Mouse (Mus musculus) CD4-positive, CD25-positive, alpha-beta regulatory T cell, adult 4 months (primary cell): ENCODE data around the gene Oprd1. TPM values are rescaled to one million over a fixed set of nuclear protein-coding genes. Genes with fewer than 3 reads are reported as not detected.

Experiments
- ATAC-seq: one replicate; pipeline ENCODE4 v1.8.0; 2017
- polyA plus RNA-seq, 2 experiments: library from polyadenylated mRNA; unstranded; fragments of 100-300 nt; shearing (Covaris generic); gene quantifications; one replicate each; pipeline ENCODE4 v1.2.1; 2017

The Oprd1 gene
- not detected for polyA plus RNA-seq

DNA sequence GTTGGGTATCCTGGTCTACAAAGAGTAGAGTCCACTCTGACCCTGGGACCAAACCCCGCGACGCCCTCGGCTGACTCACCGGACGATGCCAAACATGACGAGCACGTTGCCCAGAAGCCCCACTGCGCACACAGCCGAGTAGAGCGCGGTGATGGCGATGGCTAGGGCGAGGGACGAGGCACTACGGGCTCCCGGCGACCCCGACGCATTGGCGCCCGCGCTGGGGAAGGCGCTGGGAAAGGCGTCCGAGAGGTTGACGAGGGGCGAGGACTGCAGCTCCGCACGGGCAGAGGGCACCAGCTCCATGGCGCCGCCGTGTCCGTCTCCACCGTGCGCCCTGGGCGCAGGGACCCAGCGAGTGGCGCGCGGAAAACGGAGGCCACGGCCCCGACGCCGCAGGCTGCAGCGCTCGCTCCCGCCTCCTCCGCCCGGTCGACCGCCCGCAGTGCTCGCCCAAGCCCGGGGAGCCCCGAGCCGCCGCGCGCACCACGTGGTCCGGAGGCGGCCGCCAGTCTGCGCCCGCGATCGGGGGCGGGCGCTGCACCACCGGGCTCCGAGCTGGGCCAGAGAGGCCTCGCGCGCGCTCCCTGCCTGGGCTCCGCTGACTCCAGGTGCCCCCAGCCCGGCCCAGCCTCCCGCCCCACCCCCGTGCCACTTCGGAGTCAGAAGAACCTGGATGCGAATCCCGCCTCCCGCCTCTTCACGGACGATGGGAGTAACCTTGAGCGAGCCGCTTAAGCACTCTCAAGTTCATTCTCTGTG is at the start of gene Oprd1:
Gene Oprd1, minus strand, starts transcription at position 407 of the 762 bp plus-strand sequence.
- ATAC-seq, result no peak

DNA sequence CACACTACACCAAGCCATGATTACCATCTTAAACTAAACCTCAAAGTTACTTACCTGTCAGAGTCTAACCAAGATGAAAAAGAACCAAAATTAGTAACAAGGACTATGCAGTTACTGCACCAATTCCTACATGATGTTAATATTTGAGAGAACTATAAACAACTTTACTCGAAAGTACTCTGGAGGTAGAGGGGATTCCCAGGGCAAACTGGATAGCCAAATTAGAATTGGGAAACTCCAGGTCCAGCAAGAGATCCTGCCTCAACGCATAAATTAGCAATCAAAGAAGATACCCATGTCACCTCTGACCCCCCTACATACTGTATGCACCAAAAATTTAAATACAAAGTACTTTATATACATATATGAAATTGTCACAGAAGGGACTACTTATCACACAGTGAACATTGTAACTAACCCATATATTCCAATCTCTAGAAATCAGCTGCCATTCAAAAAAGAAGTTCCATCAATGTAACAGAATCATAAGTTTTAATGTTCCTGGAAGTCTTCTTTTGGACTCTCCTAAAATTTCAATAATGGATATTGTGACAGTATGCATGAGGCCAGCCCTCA is 43.6 kb upstream of the Oprd1 start:
- no peak for ATAC-seq

DNA sequence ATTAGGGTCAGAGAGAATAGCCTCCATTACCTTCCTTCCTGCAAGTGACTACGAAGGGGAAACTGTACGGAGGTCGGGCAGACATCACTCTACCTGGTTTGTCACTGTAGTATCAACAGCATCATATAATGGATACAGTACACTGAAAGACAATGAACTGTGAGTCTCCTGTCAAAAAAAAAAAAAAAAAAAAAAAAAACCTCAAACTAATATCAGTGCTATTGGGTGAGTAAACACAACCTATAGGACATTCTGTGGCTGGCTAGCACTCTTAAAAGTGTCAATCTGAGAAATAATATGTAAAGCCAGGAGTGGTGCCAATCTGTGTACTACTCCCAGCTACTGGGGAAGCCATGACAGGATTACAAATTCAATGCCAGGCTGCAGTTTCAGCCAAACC is 38.9 kb upstream of the Oprd1 start:
- ATAC-seq, result no peak

DNA sequence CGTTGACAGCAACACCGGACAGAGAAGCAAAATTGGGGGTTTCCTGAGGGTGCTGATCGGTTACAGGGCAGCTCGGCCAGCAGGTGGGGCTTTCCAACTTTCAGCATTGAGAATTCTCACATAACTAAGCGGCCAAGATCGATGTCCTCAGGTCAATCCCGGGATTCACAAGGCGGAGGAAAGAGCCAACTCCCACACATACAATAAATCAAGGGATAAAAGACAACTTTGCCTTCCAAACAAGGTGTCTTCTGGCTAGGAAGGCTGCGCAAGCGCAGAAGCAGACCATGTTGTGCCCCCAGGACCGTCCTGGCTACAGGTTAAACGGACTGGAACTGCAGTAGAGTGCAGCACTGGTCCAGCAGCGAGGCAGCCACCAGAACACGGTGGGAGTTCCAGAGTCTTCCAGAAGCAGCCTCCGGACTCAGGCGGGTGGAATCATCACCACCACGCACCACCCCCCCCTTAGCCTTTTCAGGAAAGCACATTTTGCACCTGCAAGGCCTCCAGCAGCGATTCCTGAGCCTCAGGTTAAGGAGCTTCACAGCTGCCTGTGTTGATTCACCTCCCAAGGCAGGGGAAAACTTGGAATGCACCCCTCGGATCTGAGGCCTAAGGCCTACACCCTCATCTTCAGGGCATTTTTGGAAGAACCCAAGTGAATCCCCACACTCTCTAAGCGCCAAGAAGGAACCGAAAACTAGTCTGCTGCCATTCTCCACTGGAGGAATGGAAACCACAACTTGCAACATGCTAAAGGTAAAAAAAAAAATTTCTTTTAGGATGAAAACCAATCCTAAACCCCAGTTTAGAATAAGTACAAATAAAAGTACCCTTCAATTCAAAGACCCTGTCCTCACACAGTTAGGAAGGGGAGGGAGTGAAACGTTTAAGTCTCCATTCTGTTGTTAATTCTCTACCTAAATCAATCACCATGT is 37.7 kb upstream of the Oprd1 start:
- ATAC-seq, result no peak

DNA sequence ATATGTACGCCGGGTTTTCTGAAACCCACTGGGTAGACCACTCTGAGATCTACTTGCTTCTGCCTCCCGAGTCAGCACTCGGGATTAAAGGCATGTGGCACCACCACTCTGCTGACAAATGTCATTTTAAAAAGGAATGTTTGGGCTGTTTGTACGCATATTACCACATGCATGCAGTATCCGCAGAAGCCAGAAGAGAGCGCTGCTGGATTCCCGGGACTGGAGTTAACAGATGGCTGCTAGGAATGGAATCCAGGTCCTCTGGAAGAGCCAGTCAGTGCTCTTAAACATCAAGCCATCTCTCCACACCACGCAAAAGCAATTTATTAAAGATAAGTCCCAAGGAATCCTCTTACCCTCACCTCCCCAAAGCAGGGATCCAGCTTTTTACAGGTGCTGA is 36.4 kb upstream of the Oprd1 start:
- ATAC-seq, result no peak

DNA sequence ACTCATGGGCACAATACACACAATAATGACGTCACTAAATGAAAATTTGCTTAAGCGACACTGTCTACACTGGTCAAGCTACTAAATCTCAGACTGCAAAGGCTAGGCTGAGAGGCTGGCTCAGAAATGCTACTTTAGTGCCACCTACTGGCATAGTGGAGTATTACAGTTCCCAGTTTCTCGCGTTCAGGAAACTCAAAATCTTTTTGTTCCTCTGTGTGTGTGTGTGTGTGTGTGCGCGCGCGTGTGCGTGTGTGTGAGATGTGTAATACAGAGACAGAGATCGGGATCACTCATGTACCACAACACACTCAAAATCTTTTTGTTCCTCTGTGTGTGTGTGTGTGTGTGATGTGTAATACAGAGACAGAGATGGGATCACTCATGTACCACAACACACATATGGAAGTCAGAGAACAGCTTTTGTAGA is 34.4 kb upstream of the Oprd1 start:
- peak; percentile 43 for ATAC-seq

DNA sequence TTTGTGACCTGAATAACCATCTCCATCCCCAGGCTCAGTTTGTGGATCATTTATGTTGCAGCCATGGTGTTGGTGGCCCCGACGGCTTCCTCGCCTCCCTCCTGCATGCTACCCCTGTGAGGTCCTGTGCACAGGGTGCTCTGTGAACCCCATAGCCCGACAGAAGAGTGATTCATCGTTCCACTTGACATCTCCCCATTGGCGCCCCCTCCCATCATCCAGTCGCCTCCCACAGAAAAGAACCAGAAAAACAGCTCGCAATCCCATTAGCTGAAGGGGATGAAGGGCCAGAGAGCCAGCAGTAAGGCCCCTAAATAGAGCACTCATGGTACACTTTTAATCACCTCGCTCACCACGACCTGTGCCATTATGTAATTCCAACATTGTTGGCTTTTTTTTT is 32.2 kb upstream of the Oprd1 start:
- ATAC-seq, result no peak

DNA sequence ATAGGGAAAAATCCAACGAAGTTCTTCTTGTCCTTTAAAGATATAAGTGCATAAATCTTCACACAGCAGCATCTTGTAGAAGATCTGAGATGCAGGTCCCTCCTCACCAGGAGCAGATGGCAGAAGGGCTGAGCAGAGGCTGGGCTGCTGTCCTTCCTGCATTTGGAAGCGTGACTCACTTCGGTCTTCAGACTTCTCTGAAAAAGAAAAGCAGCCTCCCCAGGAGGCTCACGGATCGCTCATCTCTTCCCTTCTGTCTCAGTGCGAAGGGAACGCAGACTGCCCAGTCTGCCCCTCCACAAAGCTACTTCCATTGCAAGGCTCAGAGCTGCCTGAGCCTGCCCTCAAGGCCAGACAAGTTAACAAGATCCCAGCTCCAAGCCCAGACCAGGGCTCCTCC is 26.6 kb upstream of the Oprd1 start:
- ATAC-seq, result no peak

DNA sequence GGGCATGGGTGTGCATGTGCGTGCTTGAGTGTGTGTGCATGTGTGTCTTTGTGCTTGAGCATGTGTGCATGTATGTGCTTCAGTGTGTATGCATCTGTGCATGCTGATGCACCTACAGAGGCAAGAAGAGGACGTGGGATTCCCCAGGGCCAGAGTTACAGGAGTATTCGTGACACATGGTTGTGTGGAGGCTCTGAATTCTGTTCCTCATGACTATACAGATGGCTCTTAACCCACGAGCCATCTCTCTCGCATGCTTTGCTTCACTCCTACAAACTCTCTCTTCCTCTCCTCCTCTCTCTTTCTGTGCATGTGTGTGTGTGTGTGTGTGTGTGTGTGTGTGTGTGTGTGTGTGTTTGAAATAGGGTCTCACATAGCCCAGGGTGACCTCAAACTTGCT is 25.5 kb upstream of the Oprd1 start:
- ATAC-seq, result no peak

DNA sequence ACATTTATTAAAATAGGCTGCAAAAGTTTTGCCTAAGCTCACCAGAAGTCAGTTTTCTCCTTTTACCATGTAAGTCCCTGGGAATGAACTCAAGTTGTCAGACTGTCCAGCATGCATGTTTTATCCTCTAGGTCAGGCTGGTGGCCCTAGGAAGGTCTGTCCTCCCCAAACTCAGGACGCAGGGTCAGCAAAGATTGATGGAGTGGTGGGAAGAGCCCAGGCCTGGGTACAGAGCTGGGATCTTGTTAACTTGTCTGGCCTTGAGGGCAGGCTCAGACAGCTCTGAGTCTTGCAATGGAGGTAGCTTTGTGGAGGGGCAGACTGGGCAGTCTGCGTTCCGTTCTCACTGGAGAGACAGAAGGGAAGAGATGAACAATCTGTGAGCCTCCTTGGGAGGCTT is 25.0 kb upstream of the Oprd1 start:
- no peak for ATAC-seq

DNA sequence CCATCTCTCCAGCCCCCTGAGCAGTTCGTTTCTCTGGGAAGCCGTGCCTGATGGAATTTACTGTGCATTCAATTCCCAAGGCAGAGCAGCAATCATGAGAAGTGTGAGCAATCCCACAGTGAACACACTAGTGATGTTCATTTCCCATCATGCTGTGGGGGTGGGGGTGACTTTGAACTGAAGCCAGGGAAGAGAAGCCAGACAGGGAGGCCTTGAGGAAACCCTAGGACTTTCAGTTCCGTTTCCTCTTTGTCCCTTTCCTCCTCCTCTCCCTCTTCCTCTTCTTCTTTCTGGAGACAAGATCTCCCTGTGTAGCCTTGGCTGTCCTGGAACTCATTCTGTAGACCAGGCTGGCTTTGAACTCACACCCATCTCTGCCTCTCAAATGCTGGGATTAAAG is 23.1 kb upstream of the Oprd1 start:
- no peak for ATAC-seq

DNA sequence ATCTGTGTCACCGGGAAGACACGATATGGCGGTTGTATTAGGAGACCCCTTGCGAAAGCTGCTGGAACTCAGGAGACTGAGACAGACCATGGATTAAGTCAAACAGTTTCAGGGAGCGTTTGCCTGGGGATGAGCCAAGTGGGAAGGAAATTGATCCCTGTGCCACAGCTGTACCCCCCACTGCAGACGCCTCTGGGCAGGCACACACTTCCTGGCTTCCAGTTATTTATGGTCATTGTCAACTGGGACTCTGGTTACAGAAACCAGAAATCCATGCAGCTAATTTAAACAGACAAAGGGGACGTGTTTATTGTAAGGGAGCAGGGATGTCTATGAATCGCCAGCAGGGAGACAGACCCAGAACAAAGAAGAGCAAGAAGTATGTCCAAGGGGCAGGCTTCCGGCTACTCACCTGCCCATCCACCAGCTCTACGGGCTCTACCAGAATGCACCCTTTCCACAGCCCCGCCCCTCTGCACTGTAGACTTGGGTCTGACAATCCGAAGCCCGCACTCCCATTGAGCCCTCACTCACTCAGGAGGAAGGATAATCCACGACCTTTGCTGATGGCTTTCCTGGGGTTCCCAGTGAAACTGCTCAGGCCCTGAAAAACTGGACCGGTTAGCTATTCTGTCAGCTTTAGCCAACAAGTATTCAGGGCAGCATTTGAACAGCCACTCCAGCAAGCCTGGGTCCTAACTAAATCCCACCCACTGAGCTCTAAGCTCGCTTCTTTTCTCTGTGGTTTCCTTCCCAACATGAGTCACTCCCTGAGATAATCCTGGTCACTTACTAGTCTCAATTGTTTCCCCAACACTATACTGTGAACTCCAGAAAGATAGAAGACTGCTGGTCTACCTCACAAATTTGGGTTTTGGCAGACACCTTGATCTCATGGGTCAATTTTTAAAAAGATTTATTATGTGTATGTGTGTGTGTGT is 22.3 kb upstream of the Oprd1 start:
- no peak for ATAC-seq

DNA sequence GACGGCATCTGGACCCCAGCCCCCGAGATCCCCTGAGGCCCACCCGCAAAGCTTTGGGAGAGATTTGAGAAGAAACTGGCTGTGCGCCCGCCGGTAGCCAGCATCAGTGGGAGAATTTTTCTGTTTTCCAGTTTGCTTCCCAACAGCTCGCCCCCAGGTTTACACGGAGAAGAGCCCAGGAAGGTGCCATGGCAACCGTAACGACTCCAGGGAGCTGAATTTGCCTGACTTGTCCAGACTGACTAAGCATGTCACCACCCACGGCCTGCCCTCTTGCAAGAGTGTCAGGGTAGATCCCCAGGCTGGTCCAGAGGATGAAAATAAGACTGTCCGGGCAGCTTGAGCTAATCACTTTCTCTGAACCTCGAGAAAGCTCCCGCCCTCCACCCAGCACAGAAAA is 21.4 kb upstream of the Oprd1 start:
- ATAC-seq, result no peak

DNA sequence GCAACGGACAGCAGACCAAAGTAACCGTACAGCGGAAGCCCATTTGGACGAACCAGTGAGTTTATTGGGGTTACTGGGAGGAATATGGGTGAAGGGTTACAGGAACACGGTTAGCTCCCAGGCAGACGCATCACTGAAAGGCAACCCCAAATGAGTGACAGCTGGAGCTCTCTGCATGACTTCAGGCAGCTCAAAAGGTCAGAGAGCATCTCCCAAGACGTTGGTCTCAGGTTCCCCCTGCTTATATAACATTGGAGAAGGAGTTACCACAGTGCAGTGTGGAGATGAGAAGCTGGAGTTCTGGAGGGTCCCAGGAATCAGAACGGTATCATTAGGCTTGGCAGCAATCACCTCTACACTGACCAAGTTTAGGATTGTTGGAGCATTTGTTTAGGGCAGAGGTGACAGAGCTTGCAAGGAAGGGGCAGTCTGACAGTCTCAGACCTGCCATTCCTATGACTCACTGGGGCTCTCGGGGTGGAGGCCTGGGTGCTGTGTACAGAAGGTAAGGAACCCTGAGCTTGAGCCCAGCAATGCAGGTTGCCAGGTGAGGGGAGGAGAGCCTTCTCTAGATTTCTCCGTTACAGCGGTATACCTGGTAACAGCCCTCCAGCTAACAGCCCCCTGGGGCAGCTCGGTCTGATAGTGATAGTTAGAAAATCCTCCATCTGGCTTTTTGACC is 12.8 kb upstream of the Oprd1 start:
- no peak for ATAC-seq

DNA sequence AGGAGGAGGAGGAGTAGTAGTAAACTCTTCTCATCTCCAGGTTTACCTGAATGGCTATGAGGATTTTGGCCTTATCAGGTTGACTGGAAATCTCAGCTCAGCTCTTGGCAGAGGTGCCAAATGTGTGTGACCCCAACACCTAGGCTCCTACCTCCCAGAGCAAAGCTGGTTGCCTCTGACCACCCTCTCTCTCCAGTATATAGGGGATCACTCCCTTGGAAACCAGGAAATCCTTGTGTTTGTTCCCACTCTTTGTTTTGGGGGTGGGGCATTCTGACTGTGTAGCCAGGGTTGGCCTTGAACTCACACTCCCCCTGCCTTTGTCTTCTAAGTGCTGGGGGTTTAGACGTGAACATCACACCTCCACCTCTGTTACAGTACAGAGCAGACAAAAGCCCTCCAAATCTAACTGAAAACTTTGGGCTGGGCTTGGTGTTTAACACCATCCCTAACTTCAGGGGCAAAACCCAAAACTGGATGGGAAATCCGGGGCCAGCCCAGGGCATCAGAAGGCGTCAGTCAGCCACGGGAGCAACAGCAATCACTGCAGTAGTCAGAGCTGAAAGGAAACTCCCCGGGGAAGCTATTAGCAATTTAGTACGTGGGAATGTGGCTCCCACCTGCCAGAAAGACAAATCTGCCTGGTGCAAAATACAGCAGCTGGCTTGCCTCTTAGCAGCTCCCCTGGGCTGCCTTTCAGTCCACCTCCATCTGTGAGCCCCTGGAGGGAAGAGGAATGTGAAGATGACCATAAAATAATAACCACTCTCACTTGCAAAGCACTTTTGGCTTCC is 10.8 kb upstream of the Oprd1 start:
- ATAC-seq, result no peak

DNA sequence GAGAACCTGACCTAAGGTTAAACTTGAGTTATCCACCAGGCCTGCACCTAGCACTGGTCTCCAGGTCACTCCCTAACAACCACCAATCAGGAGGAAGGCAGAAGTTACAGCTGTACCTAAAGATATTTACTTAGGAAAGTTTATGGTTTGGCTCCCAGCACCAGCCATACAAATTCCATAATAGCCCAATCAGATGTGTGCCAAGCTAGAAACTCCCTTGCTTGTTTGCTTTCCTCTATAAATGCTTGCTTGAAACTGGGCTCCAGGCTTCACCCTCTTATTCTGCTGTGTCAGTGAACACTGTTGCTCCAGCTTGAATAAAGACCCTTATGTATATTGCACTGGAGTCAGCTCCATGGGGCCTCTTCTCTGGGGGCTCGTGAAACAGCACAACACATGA is 7.4 kb upstream of the Oprd1 start:
- no peak for ATAC-seq

DNA sequence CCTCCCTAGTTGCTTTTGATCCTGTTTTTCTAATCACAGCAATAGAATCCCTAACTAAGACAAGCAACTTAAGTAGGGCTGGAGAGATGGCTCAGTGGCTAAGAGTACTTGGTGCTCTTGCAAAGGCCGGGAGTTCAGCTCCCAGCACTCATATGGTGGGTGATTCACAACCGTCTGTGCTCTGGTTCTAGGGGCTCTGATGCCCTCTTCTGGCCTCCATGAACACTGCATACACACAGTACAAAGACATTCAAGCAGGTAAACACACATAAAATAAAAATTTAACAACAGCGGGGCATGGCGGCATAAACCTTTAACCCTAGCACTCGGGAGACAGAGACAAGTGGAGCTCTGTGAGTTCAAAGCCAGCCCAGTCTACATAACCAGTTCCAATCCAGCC is 1.9 kb upstream of the Oprd1 start:
- ATAC-seq, result no peak

DNA sequence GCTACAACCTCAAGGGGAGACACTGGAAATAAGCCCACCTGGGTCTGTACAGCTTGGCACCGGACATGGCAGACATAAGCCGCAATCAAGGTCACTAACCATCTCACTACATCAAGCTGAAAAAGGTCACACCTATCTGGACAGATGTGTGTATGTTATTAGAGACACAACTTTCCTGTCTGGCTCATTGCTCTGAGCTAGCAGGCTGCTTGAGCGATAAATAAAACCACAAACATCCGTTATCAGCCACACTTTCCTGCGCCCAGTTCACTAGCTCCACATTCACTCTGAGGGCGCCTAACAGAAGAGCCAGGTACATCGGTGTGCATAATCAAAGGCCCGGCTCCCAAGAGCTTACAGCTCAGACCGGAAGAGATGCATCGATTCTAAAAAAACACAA is 806 bp upstream of the Oprd1 start:
- no peak for ATAC-seq

DNA sequence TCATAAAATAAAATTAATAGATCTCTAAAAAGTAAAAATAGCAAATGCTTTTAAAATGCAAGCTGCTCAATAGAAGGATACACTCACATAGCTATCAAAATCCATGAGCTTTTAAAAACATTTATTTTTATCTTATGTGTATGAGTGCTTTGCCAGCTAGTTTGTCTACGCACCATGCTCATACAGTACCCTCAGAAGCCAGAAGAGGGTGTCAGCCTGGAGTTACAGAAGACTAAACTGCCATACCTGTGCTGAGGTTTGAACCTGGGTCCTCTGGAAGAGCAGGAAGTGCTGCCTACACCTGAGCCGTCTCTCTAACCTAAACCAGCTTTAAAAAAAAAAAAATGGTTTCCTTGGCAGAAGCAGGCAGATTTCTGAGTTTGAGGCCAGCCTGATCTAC is 5.6 kb downstream of the Oprd1 start:
- ATAC-seq, result no peak

DNA sequence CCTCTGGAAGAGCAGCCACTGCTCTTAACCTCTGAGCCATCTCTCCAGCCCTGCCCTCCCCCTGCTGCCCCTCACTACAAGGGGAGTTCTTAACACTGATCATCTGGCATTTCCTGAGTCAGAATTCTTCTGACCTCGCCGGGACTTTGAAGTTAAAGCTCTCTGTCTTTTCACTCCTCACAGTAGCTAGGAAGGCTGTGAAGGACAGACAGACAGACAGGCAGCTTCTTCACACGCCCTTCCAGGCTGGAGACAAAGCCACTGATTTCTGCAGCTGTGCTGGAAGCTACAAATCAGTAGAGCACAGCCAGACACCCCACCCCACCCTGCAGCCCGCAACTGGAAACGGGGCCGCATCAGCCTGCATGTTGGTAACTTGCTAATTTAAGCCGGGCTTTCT is 7.3 kb downstream of the Oprd1 start:
- no peak for ATAC-seq

DNA sequence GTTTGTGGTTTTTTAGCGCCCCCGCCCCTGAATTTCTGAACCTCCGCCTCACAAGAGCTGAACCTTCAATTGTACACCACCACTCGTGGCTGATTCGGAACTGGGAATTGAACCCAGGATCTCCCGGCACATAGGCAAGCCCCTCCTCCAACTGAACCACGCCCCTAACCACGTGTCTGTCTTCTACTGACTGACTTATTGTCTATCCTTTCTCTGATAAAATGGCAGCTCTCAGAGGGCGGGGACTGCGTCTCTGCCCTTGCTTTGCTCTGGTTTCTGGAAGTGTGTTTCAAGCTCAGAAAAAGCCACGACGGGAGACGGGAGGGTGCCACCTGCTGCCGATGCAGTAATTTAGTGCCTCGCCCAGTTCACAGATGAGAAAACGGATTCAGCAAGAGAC is 10.4 kb downstream of the Oprd1 start:
- ATAC-seq, result no peak
